Mouse (Mus musculus) intestine, postnatal 0 days (tissue): Measurements from ENCODE around the gene Zfp874b. TPM values are rescaled to one million over a fixed set of nuclear protein-coding genes. Genes with fewer than 3 reads are reported as not detected.
A peak's percentile ranks its signal among the peaks of the same experiment; 100 is the strongest.

Experiments used
- ATAC-seq: fragments of 200-750 bp; cut with Nextera tagmentation; 2 replicates; pipeline ENCODE4 v1.8.0; 2017; ENCODE audit warnings: mild to moderate bottlenecking, moderate TSS enrichment, moderate library complexity
- H3K27ac ChIP-seq: fragments of 300-500 bp; sonication (generic); 2 replicates; pipeline ENCODE4 v1.5.1; 2014; ENCODE audit warnings: mild to moderate bottlenecking, low read depth, low read length, moderate library complexity
- H3K27me3 ChIP-seq: fragments of 300-500 bp; sonication (generic); replicated peaks from 2 replicates; pipeline ENCODE4 v1.6.1; 2014; ENCODE audit warnings: low read length, mixed read lengths; ENCODE audit not compliant: control insufficient read depth, insufficient read depth
- H3K36me3 ChIP-seq: fragments of 300-500 bp; sonication (generic); 2 replicates; pipeline ENCODE4 v1.6.1; 2014; ENCODE audit warnings: mild to moderate bottlenecking, moderate library complexity; ENCODE audit not compliant: control insufficient read depth, insufficient read depth
- H3K4me1 ChIP-seq: fragments of 300-500 bp; sonication (generic); replicated peaks from 2 replicates; pipeline ENCODE4 v1.6.1; 2014; ENCODE audit warnings: antibody characterized with exemption, low read length, mixed read lengths; ENCODE audit not compliant: control insufficient read depth, insufficient read depth
- H3K4me2 ChIP-seq: fragments of 300-500 bp; sonication (generic); replicated peaks from 2 replicates; pipeline ENCODE4 v1.6.1; 2014; ENCODE audit warnings: low read depth, mild to moderate bottlenecking, moderate library complexity
- H3K4me3 ChIP-seq: fragments of 300-500 bp; sonication (generic); 2 replicates; pipeline ENCODE4 v1.5.1; 2014; ENCODE audit warnings: low read depth, low read length
- H3K9ac ChIP-seq: fragments of 300-500 bp; sonication (generic); 2 replicates; pipeline ENCODE4 v1.6.1; 2014; ENCODE audit warnings: mild to moderate bottlenecking, low read depth, low read length
- H3K9me3 ChIP-seq: fragments of 300-500 bp; sonication (generic); 2 replicates; pipeline ENCODE4 v1.6.1; 2016; ENCODE audit warnings: mixed run types; ENCODE audit not compliant: control insufficient read depth
- CTCF ChIP-seq: sonication (generic); IDR thresholded peaks from 2 replicates; pipeline ENCODE4 v1.5.1; 2016; ENCODE audit warnings: low read depth, mild to moderate bottlenecking, control low read depth, antibody characterized with exemption, moderate library complexity
- WGBS: fragments of 180-500 bp; shearing (Covaris S2); extraction: QIAGEN DNeasy Blood & Tissue Kit; methylation state at CpG from one replicate; pipeline ENCODE4 v1.1.7; 2014; 5-methylcytosine and 5-hydroxymethylcytosine counted together
- polyA plus RNA-seq: library from polyadenylated mRNA; unstranded; fragments of >200 nt; fragmentation: Nextera tagmentation; extraction: Ambion mirVana; gene quantifications from 2 replicates; pipeline ENCODE4 v1.2.1, GENCODE M21; 2015

The Zfp874b gene
- polyA plus RNA-seq, result 1.2 and 1.3 TPM in 2 replicates

GRCm38 (mm10) chr13:67483625-67484423 lies at the start of gene Zfp874b:
TSS of gene Zfp874b (minus strand) at chr13:67484258.
- no peak for TF ChIP-seq CTCF
- peak; percentile 90 for ATAC-seq
- peak within 1 kb of the TSS; percentile 60 for H3K4me3 ChIP-seq
- H3K36me3 ChIP-seq, result no peaks in the 10 kb centered on the region
- H3K4me1 ChIP-seq, result no peaks in the 10 kb centered on the region
- no peaks in the 10 kb centered on the region for H3K27me3 ChIP-seq
- H3K4me2 ChIP-seq, result peak within 1 kb of the TSS; percentile 65
- H3K9me3 ChIP-seq, result no peaks in the 10 kb centered on the region
- peak within 1 kb of the TSS; percentile 59 for H3K9ac ChIP-seq
- WGBS, result 2% methylated on average over 20 of the region's 20 CpGs
- H3K27ac ChIP-seq, result no peak within 1 kb of the TSS

GRCm38 (mm10) chr13:67527049-67527730 lies 43.1 kb upstream of the Zfp874b start:
- WGBS, result 75% methylated on average over 3 of the region's 3 CpGs
- ATAC-seq, result no peak
- H3K27ac ChIP-seq, result no peak overlapping the region

GRCm38 (mm10) chr13:67525753-67526410 lies 41.8 kb upstream of the Zfp874b start, which contains the start of the genes Gm26965 and Zfp87:
TSS of gene Gm26965 (minus strand) at chr13:67526151.
TSS of gene Zfp87 (minus strand) at chr13:67526177.
- under 1% methylated on average over 27 of the region's 27 CpGs for WGBS
- Histone ChIP-seq H3K27ac (peak within 1 kb of the TSS; percentile 61), H3K4me2 (peak within 1 kb of the TSS; percentile 89), H3K9me3 (no peaks in the 10 kb centered on the region), H3K36me3 (no peaks in the 10 kb centered on the region), H3K27me3 (no peaks in the 10 kb centered on the region), H3K4me1 (peaks cover 7% of the 10 kb centered on the region), H3K4me3 (peak within 1 kb of the TSS; percentile 82), H3K9ac (peak within 1 kb of the TSS; percentile 71)
- TF ChIP-seq CTCF, result no peak
- ATAC-seq, result peak; percentile 99

More at GRCm38 (mm10) chr13:67527049-67527730, 43.1 kb upstream of the Zfp874b start:
- no peak overlapping the region for H3K9ac ChIP-seq
- H3K4me3 ChIP-seq, result no peak overlapping the region
- H3K9me3 ChIP-seq, result no peaks in the 10 kb centered on the region
- H3K36me3 ChIP-seq, result no peaks in the 10 kb centered on the region
- peaks cover 7% of the 10 kb centered on the region for H3K4me1 ChIP-seq
- H3K27me3 ChIP-seq, result no peaks in the 10 kb centered on the region
- H3K4me2 ChIP-seq, result no peak overlapping the region
- TF ChIP-seq CTCF, result no peak

GRCm38 (mm10) chr13:67500908-67501307 lies 16.9 kb upstream of the Zfp874b start:
- Histone ChIP-seq H3K9ac (no peak overlapping the region), H3K36me3 (no peaks in the 10 kb centered on the region), H3K27me3 (no peaks in the 10 kb centered on the region), H3K4me1 (no peaks in the 10 kb centered on the region), H3K27ac (no peak overlapping the region), H3K4me3 (no peak overlapping the region), H3K9me3 (no peaks in the 10 kb centered on the region), H3K4me2 (no peak overlapping the region; the same call in 1 of the 2 replicates)
- WGBS, result 80% methylated on average over 1 of the region's 1 CpGs
- TF ChIP-seq CTCF, result no peak
- no peak for ATAC-seq

- peak within 1 kb of the TSS; percentile 72 for H3K4me2 ChIP-seq
- peak; percentile 95 for ATAC-seq
- no peak within 1 kb of the TSS for H3K27ac ChIP-seq
- peak within 1 kb of the TSS; percentile 41 for H3K9ac ChIP-seq
- no peaks in the 10 kb centered on the region for H3K36me3 ChIP-seq
- H3K4me3 ChIP-seq, result peak within 1 kb of the TSS; percentile 59
- H3K9me3 ChIP-seq, result no peaks in the 10 kb centered on the region
- no peak for TF ChIP-seq CTCF
- 1% methylated on average over 22 of the region's 22 CpGs for WGBS
- H3K27me3 ChIP-seq, result no peaks in the 10 kb centered on the region
- H3K4me1 ChIP-seq, result no peaks in the 10 kb centered on the region
Measured at GRCm38 (mm10) chr13:67500084-67500719, 16.1 kb upstream of the Zfp874b start, which contains the start of gene Zfp58. TSS of gene Zfp58 (minus strand) at chr13:67500555.
